Mouse (Mus musculus) lung, postnatal 0 days (tissue): ENCODE results near the gene 1500009L16Rik.

ENCODE experiments used
- CTCF ChIP-seq: IDR thresholded peaks from 2 replicates; pipeline ENCODE4 v1.5.1; 2016; ENCODE audit warnings: antibody characterized with exemption, mild to moderate bottlenecking
- EP300 ChIP-seq: IDR thresholded peaks from 2 replicates; pipeline ENCODE4 v1.6.1; 2016; ENCODE audit warnings: antibody characterized with exemption, mild to moderate bottlenecking, control low read depth

GRCm38 (mm10) chr10:83744656-83745055, 22.0 kb downstream of the 1500009L16Rik start:
- TF ChIP-seq CTCF = no peak
- no peak for TF ChIP-seq EP300
